11 mouse cellular contexts compared by ENCODE assay signal in the genomic region with DNA sequence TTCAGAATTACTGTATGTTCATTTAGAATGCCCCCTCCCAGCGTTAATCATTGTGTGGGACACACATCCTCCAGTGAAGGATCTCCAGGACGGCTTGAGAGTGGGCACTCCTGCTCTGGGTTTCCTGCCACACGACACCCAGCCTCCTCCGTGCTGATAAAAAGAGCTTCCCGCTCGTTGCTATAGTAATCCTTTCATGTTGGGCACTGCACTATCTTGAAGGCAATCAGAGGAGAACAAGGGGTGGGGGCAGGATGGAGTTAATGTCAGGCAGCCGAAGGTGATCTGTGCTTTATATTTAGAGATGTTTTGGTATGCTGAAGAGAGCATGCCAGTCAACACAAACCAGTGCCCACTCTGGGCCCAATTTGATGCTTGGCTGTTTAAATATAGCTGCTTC.
A peak's percentile ranks its signal among the peaks of the same experiment; 100 is the strongest.
DNase-seq lines count a peak whose midpoint lies in the region; ATAC-seq and TF ChIP-seq lines count a peak whose summit lies in the region.
"Had no signal": no experiment of that assay in that cellular context is flagged by ENCODE, and none has a peak within 500 bp of the region (broad histone marks: within the 10 kb centered on the region; RNA-seq: fewer than 3 reads in every experiment).

No protein-coding gene starts in this region.

- no peak for TF ChIP-seq EP300 in heart, adult 2 months (IDR thresholded peaks at IDR 0.05; ENCODE audit: insufficient read depth, low read depth, low read length)

- TF ChIP-seq CTCF in heart, adult 2 months (IDR thresholded peaks at IDR 0.05) = no peak
- TF ChIP-seq CTCF in kidney, adult 2 months (conservative IDR thresholded peaks at IDR 0.05; ENCODE audit: insufficient read depth, insufficient read length, low read depth, low read length) = no peak

- H3K9me3 ChIP-seq in forebrain, embryonic 14.5 days (replicated peaks; ENCODE audit: control insufficient read depth, low read length) = no peaks in the 10 kb centered on the region

- H3K4me1 ChIP-seq in forebrain, embryonic 14.5 days (ENCODE audit: control insufficient read depth, insufficient read depth, low read length) = peaks cover 19% of the 10 kb centered on the region
- no peaks in the 10 kb centered on the region; the same call in 1 of the 2 replicates for H3K4me1 ChIP-seq in heart, adult 2 months (ENCODE audit: control insufficient read depth, insufficient read depth, low read length)
- no peaks in the 10 kb centered on the region for H3K4me1 ChIP-seq in kidney, adult 2 months (ENCODE audit: control insufficient read depth, insufficient read depth, low read length)

- H3K36me3 ChIP-seq in forebrain, embryonic 14.5 days (ENCODE audit: control insufficient read depth, insufficient read depth, low read length) = no peaks in the 10 kb centered on the region
- no peaks in the 10 kb centered on the region for H3K36me3 ChIP-seq in heart, adult 2 months (ENCODE audit: control insufficient read depth, insufficient read depth, low read length)
- no peaks in the 10 kb centered on the region for H3K36me3 ChIP-seq in kidney, adult 2 months (ENCODE audit: control insufficient read depth, insufficient read depth, low read length)

- ATAC-seq in forebrain, embryonic 14.5 days = peak; percentile 63

- 16% methylated on average over 7 of the region's 7 CpGs for WGBS in forebrain, embryonic 14.5 days
- 33% methylated on average over 7 of the region's 7 CpGs for WGBS in heart, adult 2 months
- 53% methylated on average over 7 of the region's 7 CpGs for WGBS in kidney, adult 2 months

- H3K27me3 ChIP-seq in forebrain, embryonic 14.5 days (replicated peaks; ENCODE audit: control insufficient read depth, insufficient read depth, low read length) = no peaks in the 10 kb centered on the region
- H3K27me3 ChIP-seq in heart, adult 2 months (ENCODE audit: control insufficient read depth, insufficient read depth, low read length) = no peaks in the 10 kb centered on the region
- H3K27me3 ChIP-seq in kidney, adult 2 months (replicated peaks; ENCODE audit: control insufficient read depth, insufficient read depth, low read length) = no peaks in the 10 kb centered on the region
- H3K27me3 ChIP-seq: CH12.LX had no signal

- H3K9ac ChIP-seq in forebrain, embryonic 14.5 days (ENCODE audit: low read length) = no peak overlapping the region; the same call in 1 of the 2 replicates
- no peak overlapping the region for H3K9ac ChIP-seq in heart, adult 2 months (ENCODE audit: low read depth, low read length)

- H3K4me3 ChIP-seq in forebrain, embryonic 14.5 days (ENCODE audit: low read depth, low read length) = no peak overlapping the region
- H3K4me3 ChIP-seq in heart, adult 2 months = no peak overlapping the region
- no peak overlapping the region for H3K4me3 ChIP-seq in kidney, adult 2 months (ENCODE audit: insufficient read depth, low read depth, low read length)

- DNase-seq in left cerebral cortex, adult 11 months (ENCODE audit: low spot score) = peak; percentile 54
- DNase-seq in left cerebral cortex, postnatal 4 days = no peak
- DNase-seq in forebrain, embryonic 14.5 days (ENCODE audit: low spot score) = peak; percentile 68
- DNase-seq in left cerebral cortex, postnatal 14 days (ENCODE audit: low spot score in 2 of 2) = peak; percentile 56 to 78
- peak; percentile 50 to 76 for DNase-seq in right cerebral cortex, postnatal 10 days (ENCODE audit: low spot score in 2 of 2)
- DNase-seq in heart, adult 2 months = no peak
- no peak for DNase-seq in kidney, adult 2 months
- DNase-seq in liver = no peak
- DNase-seq: cerebellum, postnatal 36 days; heart, adult 18-20 months had no signal

- no peaks in the 10 kb centered on the region for H3K79me2 ChIP-seq in heart, adult 2 months (replicated peaks; ENCODE audit: control insufficient read depth, insufficient read depth, low read length)

- no peak overlapping the region for H3K4me2 ChIP-seq in forebrain, embryonic 14.5 days (ENCODE audit: low read length)

- no peak for TF ChIP-seq POLR2A in heart, adult 2 months (IDR thresholded peaks at IDR 0.05; ENCODE audit: insufficient read depth, low read depth, low read length)
- no peak for TF ChIP-seq POLR2A in kidney, adult 2 months (IDR thresholded peaks at IDR 0.05; ENCODE audit: low read depth, low read length)

- H3K27ac ChIP-seq in forebrain, embryonic 14.5 days (ENCODE audit: low read depth, low read length) = peak overlapping the region; percentile 10; the same call in 1 of the 2 replicates
- no peak overlapping the region for H3K27ac ChIP-seq in heart, adult 2 months
- H3K27ac ChIP-seq in kidney, adult 2 months (ENCODE audit: insufficient read depth, low read depth, low read length) = no peak overlapping the region

- intact Hi-C loops in left cerebral cortex, postnatal 4 days (cut with DNase I) = no loop called here
- intact Hi-C loops in left cerebral cortex, postnatal 14 days (cut with DNase I) = no loop called here
- intact Hi-C loops in heart, adult 2 months (cut with DNase I) = no loop called here

Comparison
In these comparisons a context has a peak if more than half of its experiments do, and no peak if none do; other contexts are left out.
1. DNase-seq: peak in left cerebral cortex, adult 11 months (single experiment), forebrain, embryonic 14.5 days (single experiment), left cerebral cortex, postnatal 14 days (2 of 2) and right cerebral cortex, postnatal 10 days (2 of 2); none in left cerebral cortex, postnatal 4 days (single experiment), heart, adult 2 months (0 of 2), kidney, adult 2 months (single experiment) and liver (single experiment).